Mouse (Mus musculus) spleen, postnatal 36 days (tissue): ENCODE data around the gene Olfr279.
A peak's percentile ranks its signal among the peaks of the same experiment; 100 is the strongest.
"Not testable (repeated sequence)": the region's sequence is repeated elsewhere in the genome, so short reads cannot be mapped to it uniquely, and the experiment has no call there.

Source experiments
- DNase-seq, 2 experiments: peaks; one replicate each; pipeline ENCODE4 v3.0.0; 2022; ENCODE audit warnings: low spot score in 2 of 2, mixed read lengths in 1 of 2

Gene Olfr279

GRCm38 (mm10) chr15:98510438-98511385 is 18.5 kb downstream of the Olfr279 start:
- peak; percentile 70 to 83 for DNase-seq

GRCm38 (mm10) chr15:98511386-98511928 is 19.3 kb downstream of the Olfr279 start:
- peak; percentile 73 to 80 for DNase-seq

- no peak for DNase-seq
These were observed 20.0 kb downstream of the Olfr279 start for GRCm38 (mm10) chr15:98512232-98512631.

- DNase-seq, result peak; percentile 63 to 71
These were observed 20.7 kb downstream of the Olfr279 start for GRCm38 (mm10) chr15:98512799-98513321.

GRCm38 (mm10) chr15:98513676-98514075 is 21.5 kb downstream of the Olfr279 start:
- not testable (repeated sequence) for DNase-seq

- DNase-seq, result peak; percentile 64
These were observed 21.9 kb downstream of the Olfr279 start for GRCm38 (mm10) chr15:98514146-98514545.

- DNase-seq, result not testable (repeated sequence)
These were observed 22.6 kb downstream of the Olfr279 start for GRCm38 (mm10) chr15:98514845-98515244.

GRCm38 (mm10) chr15:98517380-98518355 is 25.5 kb downstream of the Olfr279 start:
- DNase-seq, result peak; percentile 43 to 50

- no peak for DNase-seq
These were observed 29.0 kb downstream of the Olfr279 start for GRCm38 (mm10) chr15:98521245-98521644.

GRCm38 (mm10) chr15:98526057-98526456 is 33.9 kb downstream of the Olfr279 start:
- DNase-seq, result no peak

- no peak for DNase-seq
These were observed 35.0 kb downstream of the Olfr279 start for GRCm38 (mm10) chr15:98527056-98527771.

- no peak for DNase-seq
These were observed 35.9 kb downstream of the Olfr279 start for GRCm38 (mm10) chr15:98528066-98528563.

- DNase-seq, result no peak
These were observed 40.1 kb downstream of the Olfr279 start for GRCm38 (mm10) chr15:98532281-98532680.

- DNase-seq, result no peak
These were observed 40.9 kb downstream of the Olfr279 start for GRCm38 (mm10) chr15:98533035-98533531.

GRCm38 (mm10) chr15:98533881-98534627 is 41.9 kb downstream of the Olfr279 start, which contains the start of gene Kansl2:
Gene Kansl2, minus strand, starts transcription at chr15:98534264.
- peak; percentile 98 to 99 for DNase-seq

- no peak for DNase-seq
These were observed 43.7 kb downstream of the Olfr279 start for GRCm38 (mm10) chr15:98535921-98536320.

- no peak for DNase-seq
These were observed 44.8 kb downstream of the Olfr279 start for GRCm38 (mm10) chr15:98536828-98537510.

GRCm38 (mm10) chr15:98537923-98538322 is 45.7 kb downstream of the Olfr279 start:
- no peak for DNase-seq

- DNase-seq, result no peak
These were observed 48.9 kb downstream of the Olfr279 start for GRCm38 (mm10) chr15:98541064-98541463.
